Mouse (Mus musculus) monocyte, adult 5-6 weeks (primary cell): ENCODE results near the gene Pgm2l1. TPM values are rescaled to one million over a fixed set of nuclear protein-coding genes. Genes with fewer than 3 reads are reported as not detected.

Experiments used
- ATAC-seq: fragments of 153-309, 156-312 bp; replicated peaks from 2 replicates; pipeline ENCODE4 v1.8.0; 2017; ENCODE audit warnings: mild to moderate bottlenecking; ENCODE audit not compliant: low TSS enrichment, insufficient number of reproducible peaks, severe bottlenecking, poor library complexity, low FRiP score
- total RNA-seq: library from RNA; stranded (forward); fragments of 200-1000, 200-491, 200-594 nt; gene quantifications from 3 replicates; pipeline ENCODE4 v1.2.3, GENCODE M21; 2017

Gene Pgm2l1
- total RNA-seq, 1 experiment from 2014 or later = 6.1 TPM

DNA sequence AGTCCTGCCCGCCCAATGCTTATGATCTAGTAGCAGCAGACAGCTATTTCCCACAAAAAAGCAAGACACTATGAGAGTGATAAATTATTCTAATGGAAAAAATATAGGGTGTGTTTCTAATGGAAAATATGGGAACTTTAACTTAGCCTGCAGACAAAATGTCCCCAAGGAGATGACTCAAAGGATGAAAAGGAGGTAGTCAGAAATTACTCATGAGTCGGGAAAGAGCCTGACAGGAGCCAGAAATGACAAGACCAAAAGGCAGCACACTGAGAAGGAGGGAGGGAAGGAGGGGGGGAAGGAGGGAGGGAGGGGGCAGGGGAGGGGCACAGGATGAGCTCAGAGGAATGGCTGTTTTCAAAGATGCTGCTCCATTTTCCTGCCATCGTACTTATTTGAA, 54.4 kb downstream of the Pgm2l1 start:
- ATAC-seq = no peak

DNA sequence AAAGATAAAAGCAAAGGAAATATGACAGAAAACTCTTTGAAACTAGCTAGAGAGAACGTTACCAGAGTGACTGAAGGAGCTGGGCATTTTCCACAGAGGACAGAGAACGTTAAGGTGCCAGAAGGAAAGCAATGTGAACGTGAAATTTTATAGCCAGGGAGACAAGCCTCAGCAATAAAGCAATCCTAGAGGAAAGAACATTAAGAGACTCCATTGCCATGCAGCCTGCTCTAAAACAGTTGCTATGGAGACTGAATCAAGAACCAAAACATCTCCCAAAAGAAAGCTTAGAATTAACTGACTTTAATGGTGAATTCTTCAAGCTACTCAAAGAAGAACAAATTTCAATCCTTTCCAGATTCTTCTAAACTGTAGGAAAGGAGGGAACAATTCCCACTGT, 56.1 kb downstream of the Pgm2l1 start:
- ATAC-seq = no peak

- no peak for ATAC-seq
These were observed 58.2 kb downstream of the Pgm2l1 start, which contains the start of gene P4ha3 for GRCm38 (mm10) chr7:100285383-100285782. TSS of gene P4ha3 (plus strand) at chr7:100285520.

- no peak for ATAC-seq
These were observed 60.8 kb downstream of the Pgm2l1 start for GRCm38 (mm10) chr7:100287748-100288578.

DNA sequence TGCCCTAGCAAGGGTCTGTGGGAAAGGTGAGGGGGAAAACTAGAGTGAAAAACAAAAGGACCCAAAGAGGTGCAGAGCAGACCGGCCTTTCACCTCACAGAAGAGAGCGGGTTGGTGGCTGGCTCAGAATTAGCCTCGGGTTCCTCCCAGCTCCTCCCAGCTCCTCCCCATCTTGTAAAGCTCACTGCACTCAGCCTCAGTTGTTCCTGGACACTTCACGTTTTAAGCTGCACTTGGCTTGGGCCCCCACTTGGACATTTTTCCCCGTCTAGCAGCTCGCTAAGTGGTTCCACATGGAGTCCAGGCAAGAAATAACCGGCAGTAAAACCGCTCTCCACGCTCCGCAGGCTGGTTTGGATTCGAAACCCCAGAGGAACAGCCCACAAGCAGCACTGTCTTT, 61.4 kb downstream of the Pgm2l1 start:
- no peak for ATAC-seq

DNA sequence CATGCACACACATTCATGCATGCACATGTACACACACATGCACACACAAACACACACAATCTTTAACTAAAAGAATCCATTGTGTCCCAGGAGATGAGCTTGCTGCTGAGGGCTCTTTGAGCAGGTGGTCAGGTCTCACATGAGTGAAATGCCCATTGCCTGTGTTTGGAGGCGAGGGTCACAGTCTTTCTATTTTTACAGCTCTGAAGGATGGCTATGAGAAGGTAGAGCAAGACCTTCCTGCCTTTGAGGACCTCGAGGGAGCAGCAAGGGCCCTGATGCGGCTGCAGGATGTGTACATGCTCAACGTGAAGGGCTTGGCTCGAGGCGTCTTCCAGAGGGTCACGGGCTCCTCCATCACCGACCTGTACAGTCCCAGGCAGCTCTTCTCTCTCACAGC, 66.4 kb downstream of the Pgm2l1 start:
- ATAC-seq = no peak

DNA sequence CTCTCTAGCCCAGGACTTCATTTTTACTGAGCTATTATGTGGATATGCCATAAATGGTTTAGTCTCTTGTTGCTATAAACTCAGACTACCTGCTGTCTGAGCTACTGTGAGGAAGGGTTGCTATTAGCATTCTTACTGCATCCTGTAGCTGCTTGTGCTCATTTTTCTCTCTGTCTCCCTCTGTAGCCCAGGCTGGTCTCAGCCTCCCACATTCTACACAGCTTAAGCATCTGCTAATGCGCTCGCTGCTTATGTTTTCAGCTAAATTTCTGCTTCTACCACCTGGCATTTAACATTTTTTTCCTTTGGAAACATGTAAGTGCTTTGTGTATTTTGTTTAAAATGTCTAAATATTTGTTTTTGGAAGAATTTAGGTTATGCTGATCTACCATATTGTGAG, 68.6 kb downstream of the Pgm2l1 start:
- ATAC-seq = no peak

DNA sequence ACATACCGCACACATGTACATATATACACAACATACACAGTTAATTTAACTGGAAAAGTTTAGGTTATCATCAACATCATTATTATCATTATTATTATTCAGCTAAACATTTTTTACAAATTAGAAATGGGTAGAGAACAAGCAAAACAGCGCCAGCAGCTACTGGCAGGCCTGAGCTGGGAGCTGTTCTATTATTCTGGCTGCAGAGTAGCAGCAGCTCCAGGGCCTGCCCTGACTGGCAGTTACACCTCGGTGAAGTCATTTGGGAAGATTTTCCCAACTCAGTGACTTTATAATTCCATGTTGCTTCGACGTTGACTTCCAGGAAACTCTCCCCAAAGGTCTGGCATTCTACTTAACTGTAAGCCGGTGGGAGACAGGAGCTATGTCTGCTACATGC, 69.5 kb downstream of the Pgm2l1 start:
- ATAC-seq = no peak

DNA sequence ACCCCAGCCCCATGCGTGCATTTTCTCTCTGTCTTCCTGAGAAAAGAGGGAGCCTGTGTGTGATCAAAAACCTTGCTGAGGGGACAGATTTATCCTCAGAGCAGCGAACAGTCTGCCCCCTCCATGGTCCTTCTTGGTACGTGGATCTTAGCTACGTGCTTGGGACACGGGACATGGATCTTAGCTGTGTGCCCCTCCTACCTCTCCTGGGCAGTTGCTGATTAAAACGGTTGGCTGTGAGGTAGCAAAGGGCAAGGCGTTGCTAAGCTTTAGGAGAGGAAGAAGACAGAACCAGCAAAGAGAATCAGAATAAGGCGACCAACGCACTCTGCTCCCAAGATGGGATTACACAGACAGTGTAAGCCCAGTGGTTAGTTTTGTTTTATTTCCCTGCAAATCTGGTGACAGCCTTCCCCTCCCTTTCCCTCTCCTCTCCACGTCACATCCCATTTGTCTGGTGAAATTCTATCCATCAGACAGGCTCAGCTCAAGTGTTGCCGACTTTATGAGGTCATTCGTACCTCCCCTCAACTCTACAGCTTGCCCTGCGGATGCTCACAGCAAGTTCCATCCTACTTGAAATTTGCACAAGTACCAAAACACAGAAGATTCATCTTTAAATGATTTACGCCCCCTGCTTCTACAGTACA, 71.8 kb downstream of the Pgm2l1 start:
- ATAC-seq = no peak

DNA sequence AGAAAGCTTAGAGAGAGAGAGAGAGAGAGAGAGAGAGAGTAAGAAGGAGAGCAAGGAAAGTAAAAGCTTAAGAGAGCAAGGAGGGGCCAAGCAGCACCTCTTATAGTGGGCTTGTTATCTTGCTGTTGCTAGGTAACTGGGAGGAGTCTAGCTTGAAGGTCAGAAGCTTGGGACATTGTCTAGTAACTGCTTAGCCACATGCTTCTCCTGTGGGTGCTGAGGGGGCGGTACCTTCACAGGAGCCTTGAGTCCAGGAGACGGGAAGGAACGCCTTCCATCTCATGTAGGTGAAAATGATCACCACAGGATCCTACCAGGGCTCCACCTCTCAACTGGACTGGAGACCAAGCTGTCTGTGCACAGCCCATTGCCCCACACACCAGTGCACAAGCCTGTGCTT, 74.2 kb downstream of the Pgm2l1 start:
- no peak for ATAC-seq

DNA sequence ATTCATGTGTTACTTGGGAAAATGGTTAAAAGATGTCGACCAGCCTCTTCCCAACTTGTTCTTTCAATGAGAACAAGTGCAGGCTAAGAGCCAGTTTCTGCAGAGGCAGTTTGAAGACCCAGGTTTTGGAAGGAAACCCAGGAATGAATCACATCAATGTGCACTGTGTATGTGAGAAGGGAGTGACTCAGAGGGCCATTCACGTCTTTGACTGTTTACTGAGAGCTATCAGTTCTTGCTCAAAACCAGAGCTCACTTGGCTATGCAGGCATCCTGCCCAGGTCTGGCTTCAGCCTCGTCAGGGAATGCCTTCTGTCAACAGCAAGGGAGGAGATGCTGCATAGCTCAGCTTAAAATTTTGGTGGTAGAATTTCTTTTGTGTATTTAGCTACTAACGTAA, 75.1 kb downstream of the Pgm2l1 start:
- ATAC-seq = no peak

GRCm38 (mm10) chr7:100305894-100306293, 78.7 kb downstream of the Pgm2l1 start:
- no peak for ATAC-seq

DNA sequence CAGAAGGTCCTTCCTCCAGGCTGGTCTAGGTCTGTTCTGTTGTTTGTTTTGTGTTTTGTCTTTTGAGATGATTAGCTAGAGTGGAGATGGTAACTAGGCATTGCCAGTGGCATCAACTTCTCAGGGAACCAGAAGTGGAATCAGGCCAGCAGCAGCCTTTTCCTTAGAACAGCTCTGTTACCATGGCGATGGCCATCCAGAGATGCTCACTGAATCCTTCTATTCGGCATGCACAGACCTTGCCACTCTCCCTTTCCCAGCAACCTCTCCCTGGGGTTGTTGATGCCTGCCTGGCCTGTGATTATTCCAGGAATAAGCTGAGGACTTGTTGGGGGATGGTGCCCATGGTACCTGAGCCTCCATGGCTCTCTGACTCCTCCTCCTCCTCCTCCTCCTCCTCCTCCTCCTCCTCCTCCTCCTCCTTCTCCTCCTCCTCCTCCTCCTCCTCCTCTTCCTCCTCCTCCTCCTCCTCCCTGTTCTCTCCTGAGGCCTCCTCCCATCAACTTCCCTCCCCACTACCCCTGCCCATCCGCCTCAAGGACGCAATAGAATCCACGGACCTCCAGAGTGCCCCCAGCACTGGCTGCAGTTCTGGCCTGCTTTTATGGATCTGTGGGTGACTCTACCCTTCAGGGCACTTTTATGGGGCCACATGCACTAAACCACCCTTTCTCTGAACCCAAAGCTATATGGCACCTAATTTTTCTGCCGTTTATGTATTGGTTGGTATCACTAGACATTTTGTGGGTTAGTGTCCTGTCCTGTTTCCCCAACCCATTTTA, 80.9 kb downstream of the Pgm2l1 start:
- no peak for ATAC-seq

- ATAC-seq = no peak
These were observed 82.0 kb downstream of the Pgm2l1 start for GRCm38 (mm10) chr7:100309216-100309615.

DNA sequence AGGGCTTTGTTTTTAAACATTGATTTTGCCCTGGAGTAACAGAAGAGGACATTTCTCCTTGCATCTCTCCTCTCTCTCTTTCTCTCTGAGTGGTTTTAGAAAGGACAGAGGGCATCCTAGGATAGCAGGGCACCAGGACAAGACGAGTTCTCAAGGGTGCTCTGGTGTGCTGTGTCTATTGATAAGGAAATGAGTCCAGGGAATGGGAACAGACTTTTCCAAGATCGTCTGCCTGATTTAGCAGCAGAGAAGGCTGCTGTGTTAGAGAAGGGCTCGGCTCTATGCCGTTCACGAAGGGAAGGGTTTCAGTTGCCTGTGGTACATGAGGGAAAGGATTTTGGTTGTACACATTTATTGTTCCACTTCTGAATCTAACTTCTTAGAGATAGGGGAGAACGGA, 82.5 kb downstream of the Pgm2l1 start:
- ATAC-seq = no peak

DNA sequence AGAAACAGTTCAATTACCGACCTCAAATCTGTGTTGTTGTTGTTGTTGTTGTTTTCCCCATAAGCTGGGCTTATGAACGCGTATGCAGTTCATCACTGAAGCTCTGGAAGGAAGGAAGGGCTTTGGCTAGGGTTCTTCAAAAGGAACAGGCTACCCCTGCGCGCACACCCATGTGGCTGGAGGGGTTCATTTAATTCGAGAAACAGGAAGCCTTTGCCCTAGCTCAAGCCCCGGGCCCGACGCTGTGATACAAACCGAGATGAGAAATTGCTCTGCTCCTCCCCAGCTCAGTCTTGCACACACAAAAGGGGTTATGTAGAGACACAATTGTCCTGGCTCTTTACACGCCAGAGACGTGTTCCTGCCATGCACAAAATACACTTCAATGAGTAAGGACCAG, 83.1 kb downstream of the Pgm2l1 start:
- ATAC-seq = no peak

- ATAC-seq = no peak
These were observed 85.5 kb downstream of the Pgm2l1 start for GRCm38 (mm10) chr7:100312716-100313115.

DNA sequence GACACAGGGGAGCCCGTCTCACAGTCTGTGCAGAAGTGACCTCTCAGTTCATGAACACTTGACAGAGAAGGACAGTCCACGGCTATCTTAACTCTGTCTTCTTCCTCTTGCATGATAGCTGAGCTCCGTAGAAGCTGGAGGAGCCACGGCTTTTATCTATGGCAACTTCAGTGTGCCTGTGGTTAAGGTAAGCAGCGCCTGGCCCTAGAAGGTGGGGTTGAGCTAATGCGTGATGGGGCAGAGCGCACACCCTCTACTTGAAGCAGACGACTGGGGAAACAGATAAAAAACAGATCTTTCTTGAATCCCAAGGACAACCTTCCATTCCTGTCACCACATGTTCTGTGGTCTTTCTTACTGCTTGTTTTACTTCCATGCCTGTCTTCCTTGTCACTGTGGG, 89.7 kb downstream of the Pgm2l1 start:
- no peak for ATAC-seq

- ATAC-seq = no peak
These were observed 90.3 kb downstream of the Pgm2l1 start for GRCm38 (mm10) chr7:100317534-100317933.

GRCm38 (mm10) chr7:100323721-100324120, 96.5 kb downstream of the Pgm2l1 start:
- ATAC-seq = no peak
